ENCODE assay signal across 8 mouse cellular contexts in the genomic region with DNA sequence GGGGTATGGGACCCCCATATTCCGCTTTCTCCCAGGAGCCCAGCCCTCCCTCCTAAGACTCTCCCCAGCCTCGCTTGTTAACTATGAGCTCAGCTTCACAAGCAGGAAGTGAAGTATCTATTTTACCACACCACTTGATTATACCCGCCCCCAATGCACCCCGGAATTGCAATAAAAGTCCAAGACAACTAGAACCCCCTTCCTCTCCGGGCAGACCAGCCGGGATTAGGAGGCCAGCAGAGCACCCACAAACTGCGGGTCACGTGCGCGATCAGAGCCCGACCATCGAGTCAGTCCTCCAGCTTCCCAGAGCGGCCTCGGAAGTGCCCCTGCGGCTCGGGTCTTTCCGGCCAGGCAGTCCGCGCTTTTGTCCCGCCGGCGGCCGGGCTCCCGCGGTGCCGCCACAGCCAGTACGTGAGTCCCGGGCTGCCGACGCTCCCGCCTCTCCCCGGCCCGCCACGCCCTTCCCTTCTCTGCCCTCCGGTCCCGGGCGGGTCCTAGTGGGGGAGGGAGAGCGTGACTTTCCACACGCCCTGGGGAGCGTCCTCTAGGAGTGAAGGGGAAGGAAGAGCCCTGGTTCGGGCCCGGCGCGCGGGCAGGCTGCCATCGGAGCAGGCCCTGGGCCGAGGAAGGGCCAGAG. TPM values are rescaled to one million over a fixed set of nuclear protein-coding genes. Genes with fewer than 3 reads are reported as not detected.
DNase-seq lines count a peak whose midpoint lies in the region; ATAC-seq lines count a peak whose summit lies in the region.

A gene (plus strand): TSS at position 164 of the 640 bp plus-strand sequence.

- H3K4me2 ChIP-seq in intestine, embryonic 14.5 days (ENCODE audit: low read length) = peak within 1 kb of the TSS; percentile 84

- DNase-seq in adipocyte (ENCODE audit: low spot score) = peak; percentile 91
- peak; percentile 95 for DNase-seq in embryo, embryonic 10 days (ENCODE audit: low spot score)
- DNase-seq in gastrocnemius, postnatal 14 days = peak; percentile 94
- peak; percentile 99 for DNase-seq in intestine, embryonic 14.5 days (ENCODE audit: low spot score)
- peak; percentile 93 for DNase-seq in left cerebral cortex, postnatal 14 days (ENCODE audit: low spot score in 2 of 2)
- peak; percentile 94 for DNase-seq in mesoderm, embryonic 11.5 days (ENCODE audit: low read depth, low spot score)
- peak; percentile 92 for DNase-seq in right cerebral cortex, postnatal 36 days (ENCODE audit: low spot score in 2 of 2)
- peak; percentile 93 for DNase-seq in yolk sac, embryonic 10.5 days (ENCODE audit: low spot score)

- peaks cover 8% of the 10 kb centered on the region; the same call in 1 of the 2 replicates for H3K4me1 ChIP-seq in intestine, embryonic 14.5 days (replicated peaks; ENCODE audit: control insufficient read depth, insufficient read depth, low read length)

- H3K36me3 ChIP-seq in intestine, embryonic 14.5 days (ENCODE audit: control insufficient read depth, insufficient read depth, low read length) = peaks cover 16% of the 10 kb centered on the region

- H3K9ac ChIP-seq in intestine, embryonic 14.5 days (ENCODE audit: low read length) = peak within 1 kb of the TSS; percentile 99

- H3K9me3 ChIP-seq in intestine, embryonic 14.5 days (ENCODE audit: control insufficient read depth, low read length) = no peaks in the 10 kb centered on the region

- peak; percentile 90 for ATAC-seq in intestine, embryonic 14.5 days (replicated peaks; ENCODE audit: low FRiP score, low TSS enrichment, low read depth)

- intact Hi-C loops in gastrocnemius, postnatal 14 days (cut with DNase I; ENCODE audit: low total_unique reads) = loop anchor here (5.0 kb wide), 1 partner anchor 49 kb away; no protein-coding TSS in a partner anchor
- intact Hi-C loops in left cerebral cortex, postnatal 14 days (cut with DNase I) = loop anchor here (2.0 to 10.0 kb wide), 2 partner anchors 46 to 388 kb away; a partner anchor contains a TSS

- under 1% methylated on average over 43 of the region's 47 CpGs for WGBS in intestine, embryonic 14.5 days

- no peaks in the 10 kb centered on the region for H3K27me3 ChIP-seq in intestine, embryonic 14.5 days (replicated peaks; ENCODE audit: control insufficient read depth, insufficient read depth, low read length)

- peak within 1 kb of the TSS; percentile 100 for H3K27ac ChIP-seq in intestine, embryonic 14.5 days (ENCODE audit: low read depth)

- H3K4me3 ChIP-seq in intestine, embryonic 14.5 days (ENCODE audit: low read depth, low read length) = peak within 1 kb of the TSS; percentile 94

RNA-seq across cellular contexts. Expression of the gene that starts here (rescaled TPM):
- total RNA-seq in gastrocnemius, postnatal 14 days (2021) = 10 to 100 TPM; 16.5 to 18.1 TPM
- polyA plus RNA-seq in intestine, embryonic 14.5 days (2014; fragmentation: Nextera tagmentation; extraction: Ambion mirVana) = 34.5 and 39.6 TPM in 2 replicates
- 10 to 100 TPM; 36.9 to 39.5 TPM for total RNA-seq in left cerebral cortex, postnatal 14 days (2021)

Comparison
In these comparisons a context has a peak if more than half of its experiments do, and no peak if none do; other contexts are left out.
1. Peak in every context shown above with its lines: DNase-seq, ATAC-seq, H3K4me3 ChIP-seq and H3K27ac ChIP-seq.